Mouse (Mus musculus) liver, postnatal 0 days (tissue): ENCODE results near the gene Cldn10. TPM values are rescaled to one million over a fixed set of nuclear protein-coding genes. Genes with fewer than 3 reads are reported as not detected.
A peak's percentile ranks its signal among the peaks of the same experiment; 100 is the strongest.

ENCODE experiments used
- ATAC-seq: fragments of 200-750 bp; cut with Nextera tagmentation; 2 replicates; pipeline ENCODE4 v1.8.0; 2017; ENCODE audit warnings: mild to moderate bottlenecking, moderate library complexity
- DNase-seq: peaks from one replicate; pipeline ENCODE4 v3.0.0-alpha.2; 2016
- H3K27ac ChIP-seq: fragments of 300-500 bp; sonication (generic); 2 replicates; pipeline ENCODE4 v1.5.1; 2014; ENCODE audit warnings: antibody characterized with exemption, moderate library complexity, mild to moderate bottlenecking, low read depth
- H3K27me3 ChIP-seq: fragments of 300-500 bp; sonication (generic); 2 replicates; pipeline ENCODE4 v1.6.1; 2014; ENCODE audit warnings: low read length, control low read depth, mixed read lengths; ENCODE audit not compliant: insufficient read depth
- H3K36me3 ChIP-seq: fragments of 300-500 bp; sonication (generic); replicated peaks from 2 replicates; pipeline ENCODE4 v1.6.1; 2014; ENCODE audit warnings: mild to moderate bottlenecking, control low read depth, low read length, moderate library complexity, mixed read lengths; ENCODE audit not compliant: insufficient read depth
- H3K4me1 ChIP-seq: fragments of 300-500 bp; sonication (generic); 2 replicates; pipeline ENCODE4 v1.6.1; 2014; ENCODE audit warnings: antibody characterized with exemption, mild to moderate bottlenecking, control low read depth; ENCODE audit not compliant: insufficient read depth
- H3K4me2 ChIP-seq: fragments of 300-500 bp; sonication (generic); 2 replicates; pipeline ENCODE4 v1.6.1; 2014; ENCODE audit warnings: low read depth, mild to moderate bottlenecking, low read length, moderate library complexity, mixed read lengths
- H3K4me3 ChIP-seq: fragments of 300-500 bp; sonication (generic); 2 replicates; pipeline ENCODE4 v1.5.1; 2014; ENCODE audit warnings: low read depth, low read length
- H3K9ac ChIP-seq: fragments of 300-500 bp; sonication (generic); replicated peaks from 2 replicates; pipeline ENCODE4 v1.6.1; 2014; ENCODE audit warnings: mild to moderate bottlenecking, moderate library complexity
- H3K9me3 ChIP-seq: fragments of 300-500 bp; sonication (generic); 2 replicates; pipeline ENCODE4 v1.6.1; 2016; ENCODE audit warnings: mild to moderate bottlenecking, control low read depth, low read length, mixed read lengths
- CTCF ChIP-seq: sonication (generic); IDR thresholded peaks from 2 replicates; pipeline ENCODE4 v1.5.1; 2016; ENCODE audit warnings: antibody characterized with exemption, low read depth
- EP300 ChIP-seq: IDR thresholded peaks from 2 replicates; pipeline ENCODE4 v1.6.1; 2016; ENCODE audit warnings: antibody characterized with exemption, low read depth, mild to moderate bottlenecking
- WGBS: fragments of 180-500 bp; shearing (Covaris S2); extraction: QIAGEN DNeasy Blood & Tissue Kit; methylation state at CpG from one replicate; pipeline ENCODE4 v1.1.7; 2014; ENCODE audit not compliant: insufficient replicate concordance; 5-methylcytosine and 5-hydroxymethylcytosine counted together
- polyA plus RNA-seq: library from polyadenylated mRNA; unstranded; fragments of >200 nt; fragmentation: Nextera tagmentation; extraction: Ambion mirVana; gene quantifications from 2 replicates; pipeline ENCODE4 v1.2.1, GENCODE M21; 2015

The Cldn10 gene
- polyA plus RNA-seq, 1 experiment from 2014 or later: 0.61 TPM

GRCm38 (mm10) chr14:118883344-118884249 is 95.9 kb downstream of the Cldn10 start:
- Histone ChIP-seq H3K4me3 (peak overlapping the region; percentile 1; the same call in 1 of the 2 replicates), H3K9ac (no peak overlapping the region), H3K27me3 (no peaks in the 10 kb centered on the region), H3K36me3 (no peaks in the 10 kb centered on the region), H3K27ac (peak overlapping the region; percentile 30), H3K4me1 (no peaks in the 10 kb centered on the region), H3K9me3 (no peaks in the 10 kb centered on the region), H3K4me2 (peak overlapping the region; percentile 53)
- TF ChIP-seq CTCF: no peak
- TF ChIP-seq EP300: peak; percentile 69
- 67% methylated on average over 18 of the region's 18 CpGs for WGBS
- ATAC-seq (peak; percentile 87), DNase-seq (no peak)

- DNase-seq (no peak), ATAC-seq (peak; percentile 82)
- Histone ChIP-seq H3K9me3 (no peaks in the 10 kb centered on the region), H3K4me1 (no peaks in the 10 kb centered on the region), H3K27ac (peak overlapping the region; percentile 30; the same call in 1 of the 2 replicates), H3K9ac (no peak overlapping the region), H3K4me2 (0 out of 2 replicates have a peak overlapping the region, but pooled peaks have one; percentile 53), H3K36me3 (no peaks in the 10 kb centered on the region), H3K4me3 (no peak overlapping the region), H3K27me3 (no peaks in the 10 kb centered on the region)
- WGBS: 46% methylated on average over 7 of the region's 7 CpGs
- TF ChIP-seq EP300 (peak; percentile 61; the same call in 1 of the 2 replicates), CTCF (no peak)
These were observed 96.5 kb downstream of the Cldn10 start for GRCm38 (mm10) chr14:118884250-118884556.

GRCm38 (mm10) chr14:118890101-118890500 is 102.4 kb downstream of the Cldn10 start:
- 84% methylated on average over 4 of the region's 4 CpGs for WGBS
- H3K27me3 ChIP-seq: no peaks in the 10 kb centered on the region
- ATAC-seq: no peak
- no peak overlapping the region for H3K27ac ChIP-seq
- H3K36me3 ChIP-seq: no peaks in the 10 kb centered on the region
- no peak overlapping the region for H3K9ac ChIP-seq
- TF ChIP-seq EP300: no peak
- no peak for TF ChIP-seq CTCF
- no peak overlapping the region for H3K4me2 ChIP-seq
- no peaks in the 10 kb centered on the region for H3K9me3 ChIP-seq
- H3K4me1 ChIP-seq: no peaks in the 10 kb centered on the region
- H3K4me3 ChIP-seq: no peak overlapping the region
- no peak for DNase-seq

GRCm38 (mm10) chr14:118895228-118895627 is 107.5 kb downstream of the Cldn10 start:
- no peak for TF ChIP-seq EP300
- TF ChIP-seq CTCF: no peak
- H3K4me1 ChIP-seq: no peaks in the 10 kb centered on the region
- no peak overlapping the region for H3K4me3 ChIP-seq
- no peak overlapping the region for H3K27ac ChIP-seq
- 87% methylated on average over 7 of the region's 7 CpGs for WGBS
- H3K27me3 ChIP-seq: no peaks in the 10 kb centered on the region
- no peaks in the 10 kb centered on the region for H3K9me3 ChIP-seq
- no peaks in the 10 kb centered on the region for H3K36me3 ChIP-seq
- H3K4me2 ChIP-seq: no peak overlapping the region
- ATAC-seq (no peak), DNase-seq (no peak)
- no peak overlapping the region for H3K9ac ChIP-seq

GRCm38 (mm10) chr14:118895655-118896054 is 107.9 kb downstream of the Cldn10 start:
- WGBS: 83% methylated on average over 10 of the region's 10 CpGs
- H3K4me2 ChIP-seq: no peak overlapping the region

GRCm38 (mm10) chr14:118899940-118900339 is 112.2 kb downstream of the Cldn10 start:
- peak; percentile 31 for TF ChIP-seq CTCF
- no peak for TF ChIP-seq EP300
- Histone ChIP-seq H3K9me3 (no peaks in the 10 kb centered on the region), H3K4me1 (no peaks in the 10 kb centered on the region), H3K36me3 (no peaks in the 10 kb centered on the region), H3K27me3 (no peaks in the 10 kb centered on the region), H3K27ac (no peak overlapping the region), H3K9ac (no peak overlapping the region), H3K4me2 (no peak overlapping the region), H3K4me3 (no peak overlapping the region)
- DNase-seq: no peak
- ATAC-seq: no peak
- WGBS: 72% methylated on average over 11 of the region's 11 CpGs

More at GRCm38 (mm10) chr14:118895655-118896054, 107.9 kb downstream of the Cldn10 start:
- Histone ChIP-seq H3K4me3 (no peak overlapping the region), H3K36me3 (no peaks in the 10 kb centered on the region), H3K9me3 (no peaks in the 10 kb centered on the region), H3K9ac (no peak overlapping the region), H3K4me1 (no peaks in the 10 kb centered on the region), H3K27me3 (no peaks in the 10 kb centered on the region), H3K27ac (no peak overlapping the region)
- TF ChIP-seq EP300 (no peak), CTCF (no peak)
- ATAC-seq (no peak), DNase-seq (no peak)
